Mouse (Mus musculus) Patski (cell line): ENCODE data around the gene Nek10. TPM values are rescaled to one million over a fixed set of nuclear protein-coding genes. Genes with fewer than 3 reads are reported as not detected.
"Not testable (repeated sequence)": the region's sequence is repeated elsewhere in the genome, so short reads cannot be mapped to it uniquely, and the experiment has no call there.

ENCODE experiments used
- ATAC-seq: fragments of 100-300 bp; one replicate; pipeline ENCODE4 v1.8.0; 2021
- CTCF ChIA-PET: fragments of 350-600 bp; sonication (Branson Sonifier 250); formaldehyde crosslinking; loops from one replicate; lab custom pipeline; 2022; ENCODE audit warnings: inconsistent platforms; lab: Charles Lee
- POLR2A ChIA-PET: fragments of 350-600 bp; sonication (Branson Sonifier 250); formaldehyde crosslinking; loops from one replicate; lab custom pipeline; 2022; ENCODE audit warnings: antibody characterized with exemption, inconsistent platforms; lab: Charles Lee
- DNase-seq: peaks from one replicate; pipeline ENCODE4 v3.0.0-alpha.2; 2011; ENCODE audit warnings: low read depth, low spot score
- H3K27me3 ChIP-seq: fragments of 371-371 bp; one replicate; pipeline ENCODE4 v1.5.1; 2021
- CTCF ChIP-seq: fragments of 100-300 bp; IDR thresholded peaks from one replicate; pipeline ENCODE4 v1.5.1; 2021
- in situ Hi-C: fragments of 300-500 bp; cut with MboI; formaldehyde crosslinking; loops from 3 replicates; pipeline ENCODE4 v1.11.1; 2018; ENCODE audit warnings: low pct_unique_long_range_greater_than_20kb, mixed read lengths
- polyA plus RNA-seq: library from polyadenylated mRNA; unstranded; gene quantifications from one replicate; pipeline ENCODE4 v1.2.3, GENCODE M21; 2021

Gene Nek10
- polyA plus RNA-seq, 1 experiment from 2014 or later = not detected

DNA sequence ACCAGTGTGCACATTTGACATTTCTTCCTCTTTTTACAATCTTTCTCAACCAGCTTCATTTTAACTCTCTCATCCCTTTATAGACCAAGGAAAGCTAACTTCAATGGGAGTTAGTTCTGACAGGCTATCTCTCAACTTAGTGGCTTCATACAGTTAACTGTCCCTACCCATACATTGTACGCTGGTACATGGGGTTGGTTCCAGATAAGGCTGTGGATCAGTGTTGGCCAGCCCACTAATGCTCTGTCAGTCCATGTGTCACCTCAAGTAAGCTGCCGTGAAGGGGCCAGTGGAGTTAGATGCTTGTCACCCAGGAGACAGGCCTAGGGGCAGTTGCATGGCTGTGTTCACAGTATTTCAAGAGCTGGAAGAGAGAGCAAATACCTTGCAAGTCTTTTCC, 124.3 kb downstream of the Nek10 start:
- in situ Hi-C loops = loop anchor here (5.0 kb wide), 1 partner anchor 65 kb away; no protein-coding TSS in a partner anchor
- ChIA-PET POLR2A (no interaction called here), CTCF (interaction anchor here (1.2 kb wide), 1 partner anchor 23 kb away, joined by 3 read pairs; no protein-coding TSS in a partner anchor)
- no peak for ATAC-seq
- TF ChIP-seq CTCF = no peak
- no peaks in the 10 kb centered on the region for H3K27me3 ChIP-seq
- DNase-seq = no peak

DNA sequence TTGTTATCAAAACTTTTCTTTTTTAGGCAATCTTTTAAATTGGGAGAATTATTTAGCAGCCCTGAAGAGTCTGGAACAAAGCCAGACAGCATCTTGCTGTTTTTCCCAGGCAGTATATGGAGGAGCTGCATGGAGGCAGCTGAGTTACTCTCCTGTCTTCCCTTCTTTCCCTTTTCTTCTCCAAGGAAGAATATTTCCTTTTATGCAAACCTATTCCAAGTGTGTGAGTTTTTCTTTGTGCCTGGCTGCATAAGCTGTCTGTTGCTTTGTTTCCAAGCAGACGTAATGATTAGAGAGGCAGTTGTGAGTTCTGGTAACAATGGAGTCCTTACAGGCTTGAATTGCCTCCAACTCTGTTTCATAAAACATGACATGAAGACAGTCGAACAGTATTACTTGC, 131.8 kb downstream of the Nek10 start:
- no peak for ATAC-seq
- CTCF ChIA-PET = no interaction called here
- in situ Hi-C loops = no loop called here
- no peak for TF ChIP-seq CTCF
- H3K27me3 ChIP-seq = no peaks in the 10 kb centered on the region
- POLR2A ChIA-PET = no interaction called here
- DNase-seq = no peak

DNA sequence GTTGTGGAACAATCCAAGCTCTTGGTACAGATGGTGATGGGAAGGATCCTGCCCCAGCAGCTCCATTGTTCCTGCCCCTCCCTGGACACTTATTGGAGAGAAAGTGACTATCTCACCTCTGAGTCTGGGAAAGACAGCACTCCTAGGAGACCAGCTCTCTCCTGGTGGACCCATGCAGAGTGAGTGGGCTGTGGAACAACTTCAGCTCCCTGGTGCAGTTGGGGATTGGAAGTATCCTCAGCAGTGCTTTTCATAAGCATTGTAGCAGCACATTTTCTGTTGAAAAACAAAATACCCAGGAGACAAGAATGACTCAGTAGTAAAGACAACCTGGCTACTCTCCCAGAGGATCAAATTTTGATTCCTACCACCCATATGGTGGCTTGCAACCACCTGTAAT, 142.7 kb downstream of the Nek10 start:
- in situ Hi-C loops = no loop called here
- no peak for DNase-seq
- no peaks in the 10 kb centered on the region for H3K27me3 ChIP-seq
- ATAC-seq = no peak
- no peak for TF ChIP-seq CTCF
- ChIA-PET POLR2A (no interaction called here), CTCF (no interaction called here)

- no peak for TF ChIP-seq CTCF
- no peak for ATAC-seq
- ChIA-PET CTCF (no interaction called here), POLR2A (no interaction called here)
- no peaks in the 10 kb centered on the region for H3K27me3 ChIP-seq
- DNase-seq = no peak
- in situ Hi-C loops = no loop called here
These were observed 145.8 kb downstream of the Nek10 start for GRCm38 (mm10) chr14:14949023-14949422.

DNA sequence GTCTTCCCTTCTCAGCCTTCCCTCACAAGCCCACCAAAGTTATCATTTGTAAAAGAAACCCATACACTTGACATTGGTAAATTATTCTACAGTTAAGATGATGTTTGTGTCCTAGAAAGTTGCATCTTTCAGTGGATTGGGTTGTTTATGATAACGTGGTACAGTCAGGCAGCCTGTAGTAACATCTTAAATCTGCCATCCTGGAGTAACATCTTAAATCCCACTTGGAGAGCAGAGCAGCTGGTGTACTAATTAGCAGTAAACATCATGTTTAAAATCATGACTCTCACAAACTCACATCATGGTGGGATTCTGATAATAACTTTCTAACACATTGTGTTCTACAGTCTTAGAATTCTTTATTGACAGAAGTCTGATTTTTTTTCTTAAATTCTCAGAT, 148.6 kb downstream of the Nek10 start:
- POLR2A ChIA-PET = no interaction called here
- CTCF ChIA-PET = no interaction called here
- in situ Hi-C loops = no loop called here
- TF ChIP-seq CTCF = no peak
- no peak for ATAC-seq
- no peak for DNase-seq
- no peaks in the 10 kb centered on the region for H3K27me3 ChIP-seq

DNA sequence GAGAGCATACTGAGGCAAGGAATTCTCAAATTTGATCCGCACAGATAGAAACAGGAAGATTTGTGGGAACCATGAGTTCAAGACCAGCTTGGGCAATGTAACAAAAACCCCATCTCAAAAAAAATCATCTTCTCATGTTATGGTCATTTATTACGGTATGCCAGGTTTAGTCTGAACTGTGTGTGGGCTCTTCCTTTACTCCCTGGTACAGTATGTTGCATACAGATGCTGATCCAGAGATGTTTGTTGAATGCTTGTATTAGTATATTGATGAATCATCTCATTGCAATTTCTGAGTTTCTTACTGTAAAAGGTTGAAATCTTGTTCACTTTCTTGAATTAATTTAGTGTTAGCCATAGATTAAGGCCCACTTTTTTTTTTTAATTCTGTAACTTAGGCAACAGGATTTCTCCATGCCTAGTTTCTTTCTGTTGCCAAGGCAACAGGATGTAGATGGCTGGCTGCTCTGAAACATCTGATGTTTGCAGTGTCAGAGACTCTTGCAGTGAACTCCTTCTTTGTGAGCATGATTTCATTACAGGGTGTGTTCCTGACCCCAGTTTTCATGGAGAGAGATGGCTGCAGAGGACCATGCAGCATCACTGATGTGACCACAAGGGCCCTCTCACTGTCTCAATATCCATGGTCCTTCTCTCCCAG, 156.7 kb downstream of the Nek10 start:
- DNase-seq = no peak
- ChIA-PET CTCF (no interaction called here), POLR2A (no interaction called here)
- in situ Hi-C loops = no loop called here
- no peak for ATAC-seq
- no peak for TF ChIP-seq CTCF
- H3K27me3 ChIP-seq = no peaks in the 10 kb centered on the region

- no peak for ATAC-seq
- H3K27me3 ChIP-seq = no peaks in the 10 kb centered on the region
- POLR2A ChIA-PET = no interaction called here
These were observed 157.3 kb downstream of the Nek10 start for GRCm38 (mm10) chr14:14960441-14960988.

DNA sequence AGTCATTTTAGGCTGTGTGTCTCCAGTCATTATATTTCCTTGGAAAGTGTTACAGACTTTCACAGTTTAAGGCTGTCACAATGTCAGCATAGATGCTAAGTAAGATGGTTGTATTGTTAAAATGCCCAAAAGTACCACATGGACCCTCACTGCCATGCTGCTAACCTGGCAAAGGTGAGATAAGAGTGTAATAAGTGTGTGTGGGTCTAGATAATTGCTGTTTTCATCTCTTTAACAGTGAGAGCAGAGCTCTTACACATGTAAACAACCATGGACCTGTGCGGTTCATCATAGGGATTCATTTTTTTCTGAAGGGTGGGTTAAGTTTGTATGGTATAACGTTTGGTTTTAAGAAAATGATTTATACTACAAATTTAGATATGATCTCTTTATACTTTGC, 167.4 kb downstream of the Nek10 start:
- DNase-seq (no peak), ATAC-seq (no peak)
- CTCF ChIA-PET = no interaction called here
- H3K27me3 ChIP-seq = no peaks in the 10 kb centered on the region
- TF ChIP-seq CTCF = no peak
- POLR2A ChIA-PET = no interaction called here
- in situ Hi-C loops = no loop called here

More at GRCm38 (mm10) chr14:14960441-14960988, 157.3 kb downstream of the Nek10 start:
- in situ Hi-C loops = no loop called here
- TF ChIP-seq CTCF = no peak
- no peak for DNase-seq
- CTCF ChIA-PET = no interaction called here

DNA sequence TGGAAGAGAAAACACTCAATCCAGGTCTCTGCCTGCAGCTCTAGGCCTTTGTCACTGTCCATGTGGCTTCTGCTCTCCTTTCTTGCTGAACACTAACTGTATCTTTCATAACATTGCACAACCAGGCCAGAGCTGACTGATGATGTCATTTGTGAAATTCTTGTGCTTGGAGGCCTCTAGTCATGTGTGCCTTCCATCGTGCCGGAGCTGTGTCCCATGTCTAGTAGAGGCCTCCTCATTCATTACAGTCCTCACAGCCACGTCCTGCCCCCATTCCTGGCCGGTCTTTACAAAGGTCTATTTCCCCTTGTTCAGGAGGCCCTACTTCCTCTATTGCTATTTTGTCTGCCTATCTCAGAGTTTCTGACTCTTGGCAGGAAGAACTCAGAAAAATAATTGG, 167.8 kb downstream of the Nek10 start:
- no peak for ATAC-seq
- POLR2A ChIA-PET = no interaction called here

GRCm38 (mm10) chr14:14974156-14974555, 170.9 kb downstream of the Nek10 start:
- no peaks in the 10 kb centered on the region for H3K27me3 ChIP-seq
- TF ChIP-seq CTCF = no peak
- CTCF ChIA-PET = interaction anchor here (2.0 kb wide), 1 partner anchor 12 kb away, joined by 4 read pairs; no protein-coding TSS in a partner anchor
- no peak for DNase-seq
- no peak for ATAC-seq
- POLR2A ChIA-PET = no interaction called here
- in situ Hi-C loops = no loop called here

More for the DNA sequence above, 167.8 kb downstream of the Nek10 start:
- no peak for TF ChIP-seq CTCF
- DNase-seq = no peak
- in situ Hi-C loops = no loop called here
- CTCF ChIA-PET = no interaction called here
- H3K27me3 ChIP-seq = no peaks in the 10 kb centered on the region

DNA sequence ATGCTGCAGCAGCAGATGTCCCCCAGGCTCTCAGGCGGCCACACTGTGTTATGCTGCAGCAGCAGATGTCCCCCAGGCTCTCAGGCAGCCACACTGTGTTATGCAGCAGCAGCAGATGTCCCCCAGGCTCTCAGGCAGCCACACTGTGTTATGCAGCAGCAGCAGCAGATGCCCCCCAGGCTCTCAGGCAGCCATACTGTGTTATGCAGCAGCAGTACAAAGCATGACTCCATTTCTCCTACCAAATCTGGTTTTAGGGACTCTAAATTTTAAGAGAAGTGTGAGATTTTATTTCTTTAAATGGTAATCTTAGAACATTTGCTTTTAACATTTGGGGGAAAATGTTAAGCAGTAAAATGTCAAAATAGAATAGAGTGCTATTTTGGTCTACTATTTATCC, 180.9 kb downstream of the Nek10 start:
- DNase-seq, H3K27me3 ChIP-seq, in situ Hi-C loops, ATAC-seq, POLR2A ChIA-PET: not testable (repeated sequence)
- CTCF ChIA-PET = interaction anchor here (1.4 kb wide), 1 partner anchor 16 kb away, joined by 3 read pairs; no protein-coding TSS in a partner anchor
